Mouse (Mus musculus) forebrain, embryonic 16.5 days (tissue): ENCODE measurements around the gene Bcl11a. TPM values are rescaled to one million over a fixed set of nuclear protein-coding genes. Genes with fewer than 3 reads are reported as not detected.

ENCODE experiments used
- ATAC-seq: fragments of 200-750 bp; cut with Nextera tagmentation; 2 replicates; pipeline ENCODE4 v1.8.0; 2017; ENCODE audit warnings: mild to moderate bottlenecking, moderate library complexity
- H3K27ac ChIP-seq: fragments of 300-500 bp; sonication (generic); 2 replicates; pipeline ENCODE4 v1.5.1; 2014; ENCODE audit warnings: low read length, control low read depth
- H3K27me3 ChIP-seq: fragments of 300-500 bp; sonication (generic); replicated peaks from 2 replicates; pipeline ENCODE4 v1.6.1; 2014; ENCODE audit warnings: low read length; ENCODE audit not compliant: control insufficient read depth, insufficient read depth
- H3K36me3 ChIP-seq: fragments of 300-500 bp; sonication (generic); 2 replicates; pipeline ENCODE4 v1.6.1; 2014; ENCODE audit not compliant: control insufficient read depth, insufficient read depth
- H3K4me1 ChIP-seq: fragments of 300-500 bp; sonication (generic); replicated peaks from 2 replicates; pipeline ENCODE4 v1.6.1; 2014; ENCODE audit warnings: low read length; ENCODE audit not compliant: control insufficient read depth, insufficient read depth
- H3K4me2 ChIP-seq: fragments of 300-500 bp; sonication (generic); 2 replicates; pipeline ENCODE4 v1.6.1; 2014; ENCODE audit warnings: mild to moderate bottlenecking, low read length, control low read depth
- H3K4me3 ChIP-seq: fragments of 300-500 bp; sonication (generic); replicated peaks from 2 replicates; pipeline ENCODE4 v1.5.1; 2014; ENCODE audit warnings: mild to moderate bottlenecking, low read length, control low read depth
- H3K9ac ChIP-seq: fragments of 300-500 bp; sonication (generic); replicated peaks from 2 replicates; pipeline ENCODE4 v1.6.1; 2014; ENCODE audit warnings: low read depth, low read length, control low read depth
- H3K9me3 ChIP-seq: fragments of 300-500 bp; sonication (generic); 2 replicates; pipeline ENCODE4 v1.6.1; 2016; ENCODE audit warnings: low read length; ENCODE audit not compliant: control insufficient read depth
- WGBS: fragments of 180-500 bp; shearing (Covaris S2); extraction: QIAGEN DNeasy Blood & Tissue Kit; methylation state at CpG from one replicate; pipeline ENCODE4 v1.1.7; 2014; 5-methylcytosine and 5-hydroxymethylcytosine counted together
- polyA plus RNA-seq: library from polyadenylated mRNA; unstranded; fragments of >200 nt; fragmentation: Nextera tagmentation; extraction: Ambion mirVana; gene quantifications from 2 replicates; pipeline ENCODE4 v1.2.1, GENCODE M21; 2015

Bcl11a gene
- polyA plus RNA-seq, 1 experiment from 2014 or later = 236 TPM

- H3K4me2 ChIP-seq = no peak overlapping the region
- WGBS = 84% methylated on average over 3 of the region's 3 CpGs
- H3K27me3 ChIP-seq = no peaks in the 10 kb centered on the region
- H3K9ac ChIP-seq = no peak overlapping the region
- H3K4me1 ChIP-seq = no peaks in the 10 kb centered on the region
- H3K4me3 ChIP-seq = no peak overlapping the region
- H3K9me3 ChIP-seq = no peaks in the 10 kb centered on the region
- H3K27ac ChIP-seq = no peak overlapping the region
- H3K36me3 ChIP-seq = no peaks in the 10 kb centered on the region
- no peak for ATAC-seq
Measured at GRCm38 (mm10) chr11:24214509-24215134, 136.8 kb downstream of the Bcl11a start.

GRCm38 (mm10) chr11:24217741-24218333, 140.0 kb downstream of the Bcl11a start:
- Histone ChIP-seq H3K4me3 (no peak overlapping the region), H3K9me3 (no peaks in the 10 kb centered on the region), H3K27me3 (no peaks in the 10 kb centered on the region), H3K4me1 (no peaks in the 10 kb centered on the region; the same call in 1 of the 2 replicates), H3K4me2 (no peak overlapping the region), H3K36me3 (no peaks in the 10 kb centered on the region), H3K9ac (no peak overlapping the region), H3K27ac (no peak overlapping the region)
- 88% methylated on average over 6 of the region's 6 CpGs for whole genome bisulfite sequencing
- ATAC-seq = no peak

DNA sequence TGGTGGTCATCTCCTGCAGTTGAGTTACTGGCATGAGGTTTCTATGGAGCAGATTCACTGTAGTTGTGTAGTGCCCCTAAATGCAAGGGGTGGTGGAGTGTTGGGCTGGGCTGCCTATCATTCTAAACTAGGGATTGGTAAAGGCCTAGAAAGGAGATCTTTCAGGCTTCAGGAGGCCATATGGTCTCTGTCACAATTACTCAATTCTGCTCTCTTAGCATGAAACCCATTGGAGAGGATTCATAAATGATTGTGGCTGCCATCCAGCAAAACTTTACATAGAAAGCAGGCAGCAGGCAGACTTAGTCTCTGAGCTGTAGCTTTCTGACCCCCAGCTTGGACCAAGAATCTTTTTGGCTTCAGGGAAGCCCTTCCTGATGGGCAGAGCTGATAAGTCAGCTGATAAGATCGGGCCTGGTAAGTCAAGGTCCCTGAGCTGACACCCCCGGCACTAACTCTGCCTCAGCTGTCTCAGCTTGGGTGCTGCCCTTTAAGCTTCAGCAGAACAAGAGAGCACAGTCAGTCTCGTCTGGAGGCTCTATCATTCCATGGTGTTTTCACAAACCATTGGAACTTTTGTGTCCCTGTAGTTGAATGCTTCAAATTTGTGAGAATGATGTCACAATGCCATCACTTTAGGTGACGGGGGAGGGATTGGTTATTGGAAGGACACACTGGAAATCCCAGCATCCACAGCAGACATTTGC, 143.9 kb downstream of the Bcl11a start:
- no peaks in the 10 kb centered on the region; the same call in 1 of the 2 replicates for H3K4me1 ChIP-seq
- no peaks in the 10 kb centered on the region for H3K36me3 ChIP-seq
- 82% methylated on average over 4 of the region's 4 CpGs for WGBS
- H3K9ac ChIP-seq = no peak overlapping the region
- no peak overlapping the region for H3K27ac ChIP-seq
- no peaks in the 10 kb centered on the region for H3K9me3 ChIP-seq
- no peak overlapping the region for H3K4me2 ChIP-seq
- no peak overlapping the region for H3K4me3 ChIP-seq
- ATAC-seq = no peak
- H3K27me3 ChIP-seq = no peaks in the 10 kb centered on the region

Other genes starting within 250 kb of the Bcl11a start
- gene Papolg, start 182.8 kb upstream of the Bcl11a start, polyA plus RNA-seq = 29.6 and 31.8 TPM in 2 replicates
- gene A830031A19Rik, start 3.0 kb upstream of the Bcl11a start, polyA plus RNA-seq = not detected in 2 replicates